ENCODE assay signal across 30 mouse cellular contexts in the genomic region with DNA sequence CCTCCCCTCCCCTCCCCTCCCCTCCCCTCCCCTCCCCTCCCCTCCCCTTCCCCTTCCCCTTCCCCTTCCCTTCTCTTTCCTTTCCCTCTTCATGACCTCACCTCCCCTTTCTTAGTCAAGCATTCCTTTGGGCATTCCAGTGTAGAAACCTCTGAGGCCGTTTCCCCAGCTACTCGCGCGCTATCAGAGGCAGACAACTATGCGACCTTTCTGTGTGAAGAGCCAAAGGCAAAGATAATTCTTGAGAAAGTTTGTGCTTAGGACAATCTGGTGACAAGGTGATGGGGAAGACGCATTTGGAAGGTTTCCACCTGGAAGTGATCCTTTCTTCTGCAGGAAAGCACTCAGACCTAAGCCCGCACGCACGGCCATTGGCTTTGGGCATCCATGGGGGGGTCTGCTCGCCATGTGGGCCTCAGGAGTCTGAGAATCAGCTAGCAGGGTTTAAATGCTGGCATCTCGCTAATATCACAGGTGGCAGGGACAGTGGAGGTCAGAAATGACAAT. TPM values are rescaled to one million over a fixed set of nuclear protein-coding genes. Genes with fewer than 3 reads are reported as not detected.
DNase-seq lines count a peak whose midpoint lies in the region; ATAC-seq and TF ChIP-seq lines count a peak whose summit lies in the region.
"Had no signal": no experiment of that assay in that cellular context is flagged by ENCODE, and none has a peak within 500 bp of the region (broad histone marks: within the 10 kb centered on the region; RNA-seq: fewer than 3 reads in every experiment).

No protein-coding gene starts in this region.

- ATAC-seq in lung, embryonic 14.5 days (ENCODE audit: insufficient read depth) = no peak
- no peak for ATAC-seq in heart, embryonic 16.5 days (replicated peaks; ENCODE audit: extremely low read depth, insufficient read depth, low FRiP score)
- ATAC-seq in liver, embryonic 12.5 days = no peak
- no peak for ATAC-seq in liver, embryonic 11.5 days (replicated peaks; ENCODE audit: low FRiP score)
- ATAC-seq: CD4-positive, CD25-positive, alpha-beta regulatory T cell, adult 4 months; forebrain, embryonic 16.5 days; hindbrain, postnatal 0 days; intestine, embryonic 15.5 days; midbrain, embryonic 15.5 days had no signal

- peak overlapping the region; percentile 81; the same call in 1 of the 2 replicates for H3K27ac ChIP-seq in heart, embryonic 10.5 days
- H3K27ac ChIP-seq in lung, embryonic 14.5 days (ENCODE audit: low read depth) = no peak overlapping the region
- H3K27ac ChIP-seq in heart, embryonic 16.5 days (ENCODE audit: low read length) = peak overlapping the region; percentile 33; the same call in 1 of the 2 replicates
- H3K27ac ChIP-seq in liver, embryonic 12.5 days = no peak overlapping the region
- no peak overlapping the region; the same call in 1 of the 2 replicates for H3K27ac ChIP-seq in liver, embryonic 11.5 days (ENCODE audit: low read depth, low read length)
- H3K27ac ChIP-seq: gastrocnemius, adult 2 months; hindbrain, embryonic 12.5 days; hindbrain, postnatal 0 days; intestine, embryonic 15.5 days; limb, embryonic 10.5 days; limb, embryonic 15.5 days; liver, embryonic 15.5 days; macrophage; midbrain, embryonic 15.5 days; neural tube, embryonic 15.5 days; stomach, embryonic 15.5 days had no signal

- no peak for TF ChIP-seq CTCF in lung, embryonic 14.5 days (IDR thresholded peaks at IDR 0.05; ENCODE audit: low read depth)
- no peak for TF ChIP-seq CTCF in lung, adult 2 months (IDR thresholded peaks at IDR 0.05; ENCODE audit: insufficient read depth, low read length)

- WGBS in heart, embryonic 10.5 days = 45% methylated on average over 11 of the region's 11 CpGs
- WGBS in lung, embryonic 14.5 days = 34% methylated on average over 11 of the region's 11 CpGs
- WGBS in lung, adult 2 months = 65% methylated on average over 11 of the region's 11 CpGs
- 44% methylated on average over 11 of the region's 11 CpGs for WGBS in heart, embryonic 16.5 days
- 75% methylated on average over 11 of the region's 11 CpGs for WGBS in liver, embryonic 12.5 days (ENCODE audit: insufficient replicate concordance)
- WGBS in liver, embryonic 11.5 days = 70% methylated on average over 11 of the region's 11 CpGs

- H3K36me3 ChIP-seq in heart, embryonic 10.5 days = peaks cover 3% of the 10 kb centered on the region; the same call in 1 of the 2 replicates
- peaks cover 7% of the 10 kb centered on the region; the same call in 1 of the 2 replicates for H3K36me3 ChIP-seq in lung, embryonic 14.5 days (ENCODE audit: insufficient read depth)
- H3K36me3 ChIP-seq in heart, embryonic 16.5 days (ENCODE audit: control insufficient read depth, insufficient read depth) = no peaks in the 10 kb centered on the region
- H3K36me3 ChIP-seq in liver, embryonic 12.5 days = peaks cover 13% of the 10 kb centered on the region
- no peaks in the 10 kb centered on the region; the same call in 1 of the 2 replicates for H3K36me3 ChIP-seq in liver, embryonic 11.5 days (ENCODE audit: control insufficient read depth, insufficient read depth, low read length)
- H3K36me3 ChIP-seq: heart, embryonic 15.5 days; midbrain, embryonic 15.5 days; stomach, embryonic 15.5 days had no signal

- H3K4me3 ChIP-seq in heart, embryonic 10.5 days = no peak overlapping the region
- no peak overlapping the region for H3K4me3 ChIP-seq in lung, embryonic 14.5 days (ENCODE audit: low read depth, low read length)
- no peak overlapping the region for H3K4me3 ChIP-seq in lung, adult 2 months (replicated peaks; ENCODE audit: extremely low read depth, low read depth, low read length)
- no peak overlapping the region for H3K4me3 ChIP-seq in heart, embryonic 16.5 days (ENCODE audit: low read length)
- no peak overlapping the region for H3K4me3 ChIP-seq in liver, embryonic 12.5 days
- no peak overlapping the region for H3K4me3 ChIP-seq in liver, embryonic 11.5 days (ENCODE audit: low read depth, low read length)
- H3K4me3 ChIP-seq: erythroblast, embryonic 14.5 days; gastrocnemius, adult 2 months; heart, embryonic 15.5 days; hindbrain, embryonic 12.5 days; intestine, embryonic 15.5 days; limb, embryonic 10.5 days; limb, embryonic 15.5 days; liver, embryonic 15.5 days; midbrain, embryonic 15.5 days; neural tube, embryonic 15.5 days; stomach, embryonic 15.5 days had no signal

- no peak for TF ChIP-seq POLR2A in lung, adult 2 months (IDR thresholded peaks at IDR 0.05; ENCODE audit: borderline replicate concordance, extremely low read depth, low read depth, low read length)

- H3K27me3 ChIP-seq in heart, embryonic 10.5 days (ENCODE audit: insufficient read depth, poor library complexity, severe bottlenecking) = peaks cover 4% of the 10 kb centered on the region; the same call in 1 of the 2 replicates
- no peaks in the 10 kb centered on the region for H3K27me3 ChIP-seq in lung, embryonic 14.5 days (ENCODE audit: insufficient read depth, low read length)
- no peaks in the 10 kb centered on the region for H3K27me3 ChIP-seq in heart, embryonic 16.5 days (ENCODE audit: control insufficient read depth, insufficient read depth, low read length)
- H3K27me3 ChIP-seq in liver, embryonic 12.5 days (replicated peaks) = peaks cover under 1% of the 10 kb centered on the region; the same call in 1 of the 2 replicates
- H3K27me3 ChIP-seq in liver, embryonic 11.5 days (replicated peaks; ENCODE audit: control insufficient read depth, insufficient read depth, low read length) = no peaks in the 10 kb centered on the region
- H3K27me3 ChIP-seq: hindbrain, embryonic 12.5 days; intestine, embryonic 15.5 days; limb, embryonic 15.5 days; liver, embryonic 15.5 days; midbrain, embryonic 15.5 days; neural tube, embryonic 15.5 days; stomach, embryonic 15.5 days had no signal

- no peak for DNase-seq in heart, embryonic 10.5 days (ENCODE audit: low spot score)
- DNase-seq in heart, adult 18-20 months = no peak
- peak; percentile 59 for DNase-seq in lung, embryonic 14.5 days
- no peak for DNase-seq in lung, adult 2 months
- no peak for DNase-seq in liver, embryonic 11.5 days (ENCODE audit: low spot score)
- DNase-seq: adrenal gland, postnatal 10 days; cerebellum, adult 11 months; cerebellum, adult 9-11 months; gastrocnemius, adult 2 months; gastrocnemius, postnatal 36 days; kidney, postnatal 10 days; layer of hippocampus, adult 9-11 months; retina, postnatal 1 day; right cerebral cortex, postnatal 14 days had no signal

- H3K9ac ChIP-seq in lung, embryonic 14.5 days = no peak overlapping the region
- H3K9ac ChIP-seq in heart, embryonic 16.5 days (ENCODE audit: low read length) = no peak overlapping the region
- H3K9ac ChIP-seq in liver, embryonic 12.5 days = no peak overlapping the region
- no peak overlapping the region for H3K9ac ChIP-seq in liver, embryonic 11.5 days (ENCODE audit: low read depth, low read length)
- H3K9ac ChIP-seq: heart, embryonic 15.5 days; hindbrain, embryonic 12.5 days; intestine, embryonic 15.5 days; limb, embryonic 15.5 days; liver, embryonic 15.5 days; midbrain, embryonic 15.5 days; neural tube, embryonic 15.5 days; stomach, embryonic 15.5 days had no signal

- H3K4me2 ChIP-seq in lung, embryonic 14.5 days = no peak overlapping the region
- no peak overlapping the region for H3K4me2 ChIP-seq in heart, embryonic 16.5 days (ENCODE audit: low read depth, low read length)
- no peak overlapping the region for H3K4me2 ChIP-seq in liver, embryonic 12.5 days
- H3K4me2 ChIP-seq in liver, embryonic 11.5 days = no peak overlapping the region
- H3K4me2 ChIP-seq: heart, embryonic 15.5 days; hindbrain, embryonic 12.5 days; intestine, embryonic 15.5 days; limb, embryonic 15.5 days; liver, embryonic 15.5 days; midbrain, embryonic 15.5 days; neural tube, embryonic 15.5 days; stomach, embryonic 15.5 days had no signal

- H3K4me1 ChIP-seq in heart, embryonic 10.5 days = peaks cover 86% of the 10 kb centered on the region
- no peaks in the 10 kb centered on the region for H3K4me1 ChIP-seq in lung, embryonic 14.5 days (ENCODE audit: insufficient read depth)
- no peaks in the 10 kb centered on the region for H3K4me1 ChIP-seq in lung, adult 2 months (ENCODE audit: control insufficient read depth, insufficient read depth, low read length)
- H3K4me1 ChIP-seq in heart, embryonic 16.5 days (ENCODE audit: control insufficient read depth, insufficient read depth, low read length) = peaks cover 60% of the 10 kb centered on the region
- peaks cover 59% of the 10 kb centered on the region for H3K4me1 ChIP-seq in liver, embryonic 12.5 days
- H3K4me1 ChIP-seq in liver, embryonic 11.5 days (replicated peaks; ENCODE audit: control insufficient read depth, insufficient read depth, low read length) = peaks cover 12% of the 10 kb centered on the region
- H3K4me1 ChIP-seq: intestine, embryonic 15.5 days; midbrain, embryonic 15.5 days; stomach, embryonic 15.5 days had no signal

- H3K9me3 ChIP-seq in heart, embryonic 10.5 days = no peaks in the 10 kb centered on the region
- H3K9me3 ChIP-seq in lung, embryonic 14.5 days (ENCODE audit: low read depth, low read length) = no peaks in the 10 kb centered on the region
- no peaks in the 10 kb centered on the region for H3K9me3 ChIP-seq in heart, embryonic 16.5 days (replicated peaks; ENCODE audit: control insufficient read depth, low read length)
- no peaks in the 10 kb centered on the region for H3K9me3 ChIP-seq in liver, embryonic 12.5 days (replicated peaks)
- H3K9me3 ChIP-seq in liver, embryonic 11.5 days (ENCODE audit: control insufficient read depth, low read length) = no peaks in the 10 kb centered on the region
- H3K9me3 ChIP-seq: heart, embryonic 15.5 days; hindbrain, embryonic 12.5 days; intestine, embryonic 15.5 days; limb, embryonic 10.5 days; limb, embryonic 15.5 days; liver, embryonic 15.5 days; midbrain, embryonic 15.5 days; neural tube, embryonic 15.5 days; stomach, embryonic 15.5 days had no signal

RNA-seq across cellular contexts. Expression of a gene that starts 27.7 kb away (rescaled TPM):
- 16.2 and 25.0 TPM in 2 replicates for polyA plus RNA-seq in heart, embryonic 10.5 days (2016; fragmentation: Nextera tagmentation; extraction: Ambion mirVana)
- total RNA-seq in heart, adult 18-20 months (2021) = 1 to 10 TPM; 2.7 to 4.0 TPM
- 32.1 and 33.7 TPM in 2 replicates for polyA plus RNA-seq in lung, embryonic 14.5 days (2014; fragmentation: Nextera tagmentation; extraction: Ambion mirVana)
- polyA plus RNA-seq in lung, adult 2 months (2012; rRNA removed) = 1.8 and 3.2 TPM in 2 replicates
- polyA plus RNA-seq in heart, embryonic 16.5 days (2015; fragmentation: Nextera tagmentation; extraction: Ambion mirVana) = 10.7 and 11.1 TPM in 2 replicates
- 11.4 and 11.7 TPM in 2 replicates for polyA plus RNA-seq in liver, embryonic 12.5 days (2016; fragmentation: Nextera tagmentation; extraction: Ambion mirVana)
- 18.7 and 22.5 TPM in 2 replicates for polyA plus RNA-seq in liver, embryonic 11.5 days (2014; fragmentation: Nextera tagmentation; extraction: Ambion mirVana)

Comparison
In these comparisons a context has a peak if more than half of its experiments do, and no peak if none do; other contexts are left out.
1. H3K27ac ChIP-seq: peak in heart, embryonic 10.5 days (single experiment) and heart, embryonic 16.5 days (single experiment); none in lung, embryonic 14.5 days (single experiment), liver, embryonic 12.5 days (single experiment) and liver, embryonic 11.5 days (single experiment).